Mouse (Mus musculus): ENCODE measurements around the gene C1qtnf12. TPM values are rescaled to one million over a fixed set of nuclear protein-coding genes. Genes with fewer than 3 reads are reported as not detected.

The C1qtnf12 gene
- polyA plus RNA-seq, 1 experiment from 2014 or later: 49.9 TPM

GRCm38 (mm10) chr4:156014436-156014835, 52.3 kb downstream of the C1qtnf12 start:
- H3K36me3 ChIP-seq (ENCODE audit: control insufficient read depth, insufficient read depth, low read length): peaks cover 58% of the 10 kb centered on the region
- no peak for ATAC-seq (ENCODE audit: low read depth)
- WGBS: 83% methylated on average over 2 of the region's 2 CpGs

More at GRCm38 (mm10) chr4:156014436-156014835, 52.3 kb downstream of the C1qtnf12 start:
- DNase-seq (ENCODE audit: low spot score): no peak
- no peaks in the 10 kb centered on the region for H3K4me1 ChIP-seq (ENCODE audit: control insufficient read depth, insufficient read depth, low read length)
- H3K4me2 ChIP-seq (ENCODE audit: low read depth, low read length): no peak overlapping the region
- no peak overlapping the region for H3K27ac ChIP-seq (replicated peaks; ENCODE audit: low read depth, low read length)
- H3K9ac ChIP-seq (ENCODE audit: low read depth, low read length): no peak overlapping the region
- no peaks in the 10 kb centered on the region for H3K9me3 ChIP-seq (ENCODE audit: control insufficient read depth, low read length)
- H3K4me3 ChIP-seq (ENCODE audit: low read depth, low read length): no peak overlapping the region
- no peaks in the 10 kb centered on the region for H3K27me3 ChIP-seq (replicated peaks; ENCODE audit: control insufficient read depth, insufficient read depth, low read length)

Other genes starting within 250 kb of the C1qtnf12 start
- 0.87 and 0.92 TPM in 2 replicates for gene Tmem240, start 227.5 kb upstream of the C1qtnf12 start, polyA plus RNA-seq (2014; fragmentation: Nextera tagmentation; extraction: Ambion mirVana)
- gene Atad3a, start 201.2 kb upstream of the C1qtnf12 start, polyA plus RNA-seq (2014; fragmentation: Nextera tagmentation; extraction: Ambion mirVana): 77.0 and 77.9 TPM in 2 replicates
- gene Vwa1, start 187.6 kb upstream of the C1qtnf12 start, polyA plus RNA-seq (2014; fragmentation: Nextera tagmentation; extraction: Ambion mirVana): 12.7 and 14.9 TPM in 2 replicates
- 0.92 and 1.2 TPM in 2 replicates for gene Tmem88b, start 176.4 kb upstream of the C1qtnf12 start, polyA plus RNA-seq (2014; fragmentation: Nextera tagmentation; extraction: Ambion mirVana)
- gene Ankrd65, start 171.9 kb upstream of the C1qtnf12 start, polyA plus RNA-seq (2014; fragmentation: Nextera tagmentation; extraction: Ambion mirVana): not detected in 2 replicates
- 199 and 219 TPM in 2 replicates for gene Mrpl20, start 159.4 kb upstream of the C1qtnf12 start, polyA plus RNA-seq (2014; fragmentation: Nextera tagmentation; extraction: Ambion mirVana)
- 163 and 175 TPM in 2 replicates for gene Ccnl2, start 149.8 kb upstream of the C1qtnf12 start, polyA plus RNA-seq (2014; fragmentation: Nextera tagmentation; extraction: Ambion mirVana)
- gene Aurkaip1, start 131.0 kb upstream of the C1qtnf12 start, polyA plus RNA-seq (2014; fragmentation: Nextera tagmentation; extraction: Ambion mirVana): 126 and 129 TPM in 2 replicates
- gene Mxra8, start 122.6 kb upstream of the C1qtnf12 start, polyA plus RNA-seq (2014; fragmentation: Nextera tagmentation; extraction: Ambion mirVana): 138 and 142 TPM in 2 replicates
- 9.7 and 12.0 TPM in 2 replicates for gene Dvl1, start 114.9 kb upstream of the C1qtnf12 start, polyA plus RNA-seq (2014; fragmentation: Nextera tagmentation; extraction: Ambion mirVana)
- 0.36 and 0.38 TPM in 2 replicates for gene Tas1r3, start 99.0 kb upstream of the C1qtnf12 start, polyA plus RNA-seq (2014; fragmentation: Nextera tagmentation; extraction: Ambion mirVana)
- 15.6 and 16.5 TPM in 2 replicates for gene Cptp, start 92.9 kb upstream of the C1qtnf12 start, polyA plus RNA-seq (2014; fragmentation: Nextera tagmentation; extraction: Ambion mirVana)
- 53.5 and 68.4 TPM in 2 replicates for gene Ints11, start 92.8 kb upstream of the C1qtnf12 start, polyA plus RNA-seq (2014; fragmentation: Nextera tagmentation; extraction: Ambion mirVana)
- 48.3 and 49.4 TPM in 2 replicates for gene Pusl1, start 70.5 kb upstream of the C1qtnf12 start, polyA plus RNA-seq (2014; fragmentation: Nextera tagmentation; extraction: Ambion mirVana)
- gene Acap3, start 70.5 kb upstream of the C1qtnf12 start, polyA plus RNA-seq (2014; fragmentation: Nextera tagmentation; extraction: Ambion mirVana): 23.9 and 24.2 TPM in 2 replicates
- 107 and 113 TPM in 2 replicates for gene Ube2j2, start 18.5 kb upstream of the C1qtnf12 start, polyA plus RNA-seq (2014; fragmentation: Nextera tagmentation; extraction: Ambion mirVana)
- gene B3galt6, start 30.3 kb downstream of the C1qtnf12 start, polyA plus RNA-seq (2014; fragmentation: Nextera tagmentation; extraction: Ambion mirVana): 14.7 and 17.5 TPM in 2 replicates
- gene Sdf4, start 30.6 kb downstream of the C1qtnf12 start, polyA plus RNA-seq (2014; fragmentation: Nextera tagmentation; extraction: Ambion mirVana): 164 and 181 TPM in 2 replicates
- gene Tnfrsf4, start 51.5 kb downstream of the C1qtnf12 start, polyA plus RNA-seq (2014; fragmentation: Nextera tagmentation; extraction: Ambion mirVana): 0.25 and 0.42 TPM in 2 replicates
- gene Tnfrsf18, start 63.8 kb downstream of the C1qtnf12 start, polyA plus RNA-seq (2014; fragmentation: Nextera tagmentation; extraction: Ambion mirVana): 2.7 and 3.1 TPM in 2 replicates
- 1.2 and 2.8 TPM in 2 replicates for gene Ttll10, start 97.1 kb downstream of the C1qtnf12 start, polyA plus RNA-seq (2014; fragmentation: Nextera tagmentation; extraction: Ambion mirVana)
- 26.6 and 30.9 TPM in 2 replicates for gene 9430015G10Rik, start 147.7 kb downstream of the C1qtnf12 start, polyA plus RNA-seq (2014; fragmentation: Nextera tagmentation; extraction: Ambion mirVana)
- 0.31 and 0.45 TPM in 2 replicates for gene Rnf223, start 168.2 kb downstream of the C1qtnf12 start, polyA plus RNA-seq (2014; fragmentation: Nextera tagmentation; extraction: Ambion mirVana)
- gene Agrn, start 235.2 kb downstream of the C1qtnf12 start, polyA plus RNA-seq (2014; fragmentation: Nextera tagmentation; extraction: Ambion mirVana): 68.4 and 79.1 TPM in 2 replicates
- gene Isg15, start 238.5 kb downstream of the C1qtnf12 start, polyA plus RNA-seq (2014; fragmentation: Nextera tagmentation; extraction: Ambion mirVana): 0.67 and 1.2 TPM in 2 replicates
- 0.74 and 0.79 TPM in 2 replicates for gene AW011738, start 241.0 kb downstream of the C1qtnf12 start, polyA plus RNA-seq (2014; fragmentation: Nextera tagmentation; extraction: Ambion mirVana)

All from embryonic facial prominence, embryonic 14.5 days (tissue).